11 mouse cellular contexts compared by ENCODE assay signal in genomic region chr3:50887002-50887401, GRCm38 (mm10).
DNase-seq lines count a peak whose midpoint lies in the region; ATAC-seq lines count a peak whose summit lies in the region.
"Had no signal": no experiment of that assay in that cellular context is flagged by ENCODE, and none has a peak within 500 bp of the region (broad histone marks: within the 10 kb centered on the region; RNA-seq: fewer than 3 reads in every experiment).

No protein-coding gene starts in this region.

- no peaks in the 10 kb centered on the region for H3K36me3 ChIP-seq in kidney, embryonic 14.5 days (ENCODE audit: control insufficient read depth, insufficient read depth, low read length)
- H3K36me3 ChIP-seq in embryonic facial prominence, embryonic 14.5 days (ENCODE audit: control insufficient read depth, insufficient read depth, low read length) = no peaks in the 10 kb centered on the region
- H3K36me3 ChIP-seq in intestine, embryonic 14.5 days (ENCODE audit: control insufficient read depth, insufficient read depth, low read length) = no peaks in the 10 kb centered on the region
- H3K36me3 ChIP-seq: limb, embryonic 15.5 days had no signal

- peak; percentile 23 to 33 for DNase-seq in kidney, postnatal 4 days
- DNase-seq in embryonic facial prominence, embryonic 14.5 days (ENCODE audit: low spot score) = peak; percentile 54
- DNase-seq in intestine, embryonic 14.5 days (ENCODE audit: low spot score) = no peak
- DNase-seq in thymus, adult 18-20 months = peak; percentile 62 to 77
- DNase-seq in layer of hippocampus, adult 11-12 months (ENCODE audit: low spot score) = no peak
- no peak for DNase-seq in right cerebral cortex, postnatal 10 days (ENCODE audit: low spot score in 2 of 2)
- DNase-seq: kidney, adult 18-20 months; right cerebral cortex, adult 18-20 months had no signal

- no peak overlapping the region for H3K4me2 ChIP-seq in kidney, embryonic 14.5 days (replicated peaks; ENCODE audit: low read depth, low read length)
- no peak overlapping the region for H3K4me2 ChIP-seq in embryonic facial prominence, embryonic 14.5 days (ENCODE audit: low read depth, low read length)
- peak overlapping the region; percentile 31 for H3K4me2 ChIP-seq in intestine, embryonic 14.5 days (ENCODE audit: low read length)
- H3K4me2 ChIP-seq: limb, embryonic 15.5 days had no signal

- H3K27ac ChIP-seq in kidney, embryonic 14.5 days (ENCODE audit: low read depth, low read length) = no peak overlapping the region
- peak overlapping the region; percentile 36 for H3K27ac ChIP-seq in embryonic facial prominence, embryonic 14.5 days (replicated peaks; ENCODE audit: low read depth, low read length)
- H3K27ac ChIP-seq in intestine, embryonic 14.5 days (ENCODE audit: low read depth) = peak overlapping the region; percentile 60
- H3K27ac ChIP-seq: limb, embryonic 15.5 days had no signal

- no peaks in the 10 kb centered on the region for H3K9me3 ChIP-seq in kidney, embryonic 14.5 days (ENCODE audit: control insufficient read depth, low read length)
- H3K9me3 ChIP-seq in embryonic facial prominence, embryonic 14.5 days (ENCODE audit: control insufficient read depth, low read length) = no peaks in the 10 kb centered on the region
- no peaks in the 10 kb centered on the region for H3K9me3 ChIP-seq in intestine, embryonic 14.5 days (ENCODE audit: control insufficient read depth, low read length)
- H3K9me3 ChIP-seq: limb, embryonic 15.5 days had no signal

- 27% methylated on average over 7 of the region's 7 CpGs for WGBS in kidney, embryonic 14.5 days
- WGBS in embryonic facial prominence, embryonic 14.5 days = 18% methylated on average over 7 of the region's 7 CpGs
- 10% methylated on average over 7 of the region's 7 CpGs for WGBS in intestine, embryonic 14.5 days

- no peak for ATAC-seq in kidney, embryonic 14.5 days (ENCODE audit: low FRiP score, low TSS enrichment)
- ATAC-seq in embryonic facial prominence, embryonic 14.5 days (ENCODE audit: low read depth) = 0 out of 2 replicates have a peak, but pooled peaks have one; percentile 30
- ATAC-seq in intestine, embryonic 14.5 days (replicated peaks; ENCODE audit: low FRiP score, low TSS enrichment, low read depth) = no peak
- ATAC-seq: midbrain, embryonic 16.5 days had no signal

- no peaks in the 10 kb centered on the region for H3K27me3 ChIP-seq in kidney, embryonic 14.5 days (ENCODE audit: control insufficient read depth, insufficient read depth, low read length)
- H3K27me3 ChIP-seq in embryonic facial prominence, embryonic 14.5 days (replicated peaks; ENCODE audit: control insufficient read depth, insufficient read depth, low read length) = no peaks in the 10 kb centered on the region
- H3K27me3 ChIP-seq in intestine, embryonic 14.5 days (replicated peaks; ENCODE audit: control insufficient read depth, insufficient read depth, low read length) = no peaks in the 10 kb centered on the region
- H3K27me3 ChIP-seq: limb, embryonic 15.5 days had no signal

- H3K4me3 ChIP-seq in kidney, embryonic 14.5 days (ENCODE audit: low read length) = no peak overlapping the region
- H3K4me3 ChIP-seq in embryonic facial prominence, embryonic 14.5 days (ENCODE audit: low read depth, low read length) = no peak overlapping the region
- no peak overlapping the region for H3K4me3 ChIP-seq in intestine, embryonic 14.5 days (ENCODE audit: low read depth, low read length)
- H3K4me3 ChIP-seq: limb, embryonic 15.5 days had no signal

- H3K4me1 ChIP-seq in kidney, embryonic 14.5 days (ENCODE audit: control insufficient read depth, insufficient read depth, low read length) = 0 out of 2 replicates have a peak, but pooled peaks cover 4% of the 10 kb centered on the region
- H3K4me1 ChIP-seq in embryonic facial prominence, embryonic 14.5 days (ENCODE audit: control insufficient read depth, insufficient read depth, low read length) = no peaks in the 10 kb centered on the region
- peaks cover 9% of the 10 kb centered on the region; the same call in 1 of the 2 replicates for H3K4me1 ChIP-seq in intestine, embryonic 14.5 days (replicated peaks; ENCODE audit: control insufficient read depth, insufficient read depth, low read length)

- no peak overlapping the region for H3K9ac ChIP-seq in kidney, embryonic 14.5 days (ENCODE audit: low read depth, low read length)
- H3K9ac ChIP-seq in embryonic facial prominence, embryonic 14.5 days (ENCODE audit: low read depth, low read length) = no peak overlapping the region
- H3K9ac ChIP-seq in intestine, embryonic 14.5 days (ENCODE audit: low read length) = no peak overlapping the region
- H3K9ac ChIP-seq: limb, embryonic 15.5 days had no signal

Comparison
In these comparisons a context has a peak if more than half of its experiments do, and no peak if none do; other contexts are left out.
1. DNase-seq: peak in kidney, postnatal 4 days (2 of 2), embryonic facial prominence, embryonic 14.5 days (single experiment) and thymus, adult 18-20 months (2 of 2); none in intestine, embryonic 14.5 days (single experiment), layer of hippocampus, adult 11-12 months (single experiment) and right cerebral cortex, postnatal 10 days (0 of 2).